Mouse (Mus musculus): ENCODE measurements around the gene Ripply1. TPM values are rescaled to one million over a fixed set of nuclear protein-coding genes. Genes with fewer than 3 reads are reported as not detected.
"Not testable (repeated sequence)": the region's sequence is repeated elsewhere in the genome, so short reads cannot be mapped to it uniquely, and the experiment has no call there.

Ripply1 gene
- polyA plus RNA-seq, 1 experiment from 2014 or later = not detected

DNA sequence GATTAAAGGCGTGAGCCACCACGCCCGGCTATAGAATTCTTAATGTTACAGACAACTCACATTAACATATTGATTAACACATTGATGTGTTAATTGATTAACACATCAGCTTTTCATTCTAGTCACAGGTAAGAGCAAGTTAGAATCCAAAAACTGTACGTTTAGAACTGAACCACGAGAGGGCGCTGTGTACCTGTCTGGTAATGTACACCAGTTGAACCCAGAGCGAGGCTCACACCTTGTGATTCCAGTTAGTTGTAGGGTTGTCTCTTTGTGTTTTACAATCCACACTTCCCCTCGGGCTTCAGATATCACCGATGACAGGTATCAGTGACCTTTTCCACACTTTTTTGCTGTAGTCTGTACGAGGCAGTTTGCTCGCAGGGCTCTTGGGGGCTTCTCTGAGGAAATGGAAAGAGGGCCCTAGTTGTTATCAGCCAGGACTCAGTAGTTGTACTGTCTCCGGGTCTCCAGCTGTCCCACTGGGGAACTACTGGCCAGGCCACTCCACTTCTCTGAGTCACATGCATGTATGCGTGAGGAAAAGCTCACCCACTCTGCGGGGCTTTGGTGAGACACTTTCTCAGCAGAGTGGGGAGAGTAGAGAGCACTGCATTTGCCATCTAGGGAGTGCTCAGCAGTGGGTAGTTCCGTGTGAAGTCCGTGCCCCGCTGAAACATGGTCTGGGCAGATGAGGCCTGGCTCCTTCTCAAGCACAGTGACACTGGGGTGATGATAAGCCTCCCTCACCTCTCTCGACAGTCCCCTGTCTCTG, 7.7 kb downstream of the Ripply1 start:
- DNase-seq (ENCODE audit: low spot score) (peak; percentile 68), ATAC-seq (replicated peaks; ENCODE audit: low FRiP score) (no peak)
- no peaks in the 10 kb centered on the region for H3K4me1 ChIP-seq (replicated peaks; ENCODE audit: control insufficient read depth, insufficient read depth, low read length)
- peaks cover 2% of the 10 kb centered on the region; the same call in 1 of the 2 replicates for H3K27me3 ChIP-seq (ENCODE audit: control insufficient read depth, insufficient read depth, low read length)
- no peak overlapping the region for H3K4me2 ChIP-seq (ENCODE audit: low read depth, low read length, severe bottlenecking)
- H3K9ac ChIP-seq (ENCODE audit: low read length) = no peak overlapping the region
- 30% methylated on average over 18 of the region's 18 CpGs for WGBS
- no peaks in the 10 kb centered on the region for H3K36me3 ChIP-seq (ENCODE audit: control insufficient read depth, insufficient read depth, low read length)
- no peak overlapping the region for H3K27ac ChIP-seq (ENCODE audit: low read depth, low read length)
- no peak overlapping the region for H3K4me3 ChIP-seq (ENCODE audit: low read depth, low read length)
- no peaks in the 10 kb centered on the region for H3K9me3 ChIP-seq (ENCODE audit: control insufficient read depth, low read length)

DNA sequence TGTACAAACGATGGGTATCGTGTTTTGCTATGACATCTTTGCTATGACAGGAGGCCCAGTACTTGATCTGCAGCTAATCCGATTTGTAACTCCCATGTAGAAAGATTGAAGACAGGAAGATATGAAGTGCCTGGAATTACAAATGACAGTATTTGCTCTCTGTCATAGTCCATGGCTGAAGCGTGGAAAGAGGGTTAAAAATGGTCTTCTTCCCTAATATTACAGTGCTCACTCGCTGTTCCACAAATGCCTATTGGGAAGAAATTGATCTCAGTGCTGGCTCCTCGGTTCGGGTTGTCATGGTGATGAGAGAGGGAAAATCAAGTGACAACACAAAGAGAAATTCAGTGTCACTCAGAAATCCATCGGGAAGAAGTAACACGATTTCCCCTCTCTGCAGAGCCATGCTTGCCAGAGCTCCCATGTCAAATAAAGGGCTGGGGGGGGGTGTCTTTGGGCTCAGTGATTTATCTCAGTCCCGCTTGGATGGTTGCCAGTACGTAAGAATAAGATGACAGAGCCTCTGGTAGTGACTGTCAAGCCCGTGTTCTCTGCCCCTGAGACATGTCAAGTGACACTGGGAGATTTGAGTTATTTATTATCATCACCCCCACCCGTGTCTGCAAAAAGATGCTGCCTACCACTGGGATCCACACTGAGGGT, 12.0 kb downstream of the Ripply1 start:
- Histone ChIP-seq H3K4me1 (replicated peaks; ENCODE audit: control insufficient read depth, insufficient read depth, low read length) (no peaks in the 10 kb centered on the region), H3K27ac (ENCODE audit: low read depth, low read length) (no peak overlapping the region), H3K4me2 (ENCODE audit: low read depth, low read length, severe bottlenecking) (no peak overlapping the region), H3K9me3 (ENCODE audit: control insufficient read depth, low read length) (no peaks in the 10 kb centered on the region), H3K27me3 (ENCODE audit: control insufficient read depth, insufficient read depth, low read length) (no peaks in the 10 kb centered on the region), H3K4me3 (ENCODE audit: low read depth, low read length) (no peak overlapping the region), H3K9ac (ENCODE audit: low read length) (no peak overlapping the region), H3K36me3 (ENCODE audit: control insufficient read depth, insufficient read depth, low read length) (no peaks in the 10 kb centered on the region)
- WGBS = 86% methylated on average over 13 of the region's 13 CpGs
- no peak for DNase-seq (ENCODE audit: low spot score)
- ATAC-seq (replicated peaks; ENCODE audit: low FRiP score) = no peak

DNA sequence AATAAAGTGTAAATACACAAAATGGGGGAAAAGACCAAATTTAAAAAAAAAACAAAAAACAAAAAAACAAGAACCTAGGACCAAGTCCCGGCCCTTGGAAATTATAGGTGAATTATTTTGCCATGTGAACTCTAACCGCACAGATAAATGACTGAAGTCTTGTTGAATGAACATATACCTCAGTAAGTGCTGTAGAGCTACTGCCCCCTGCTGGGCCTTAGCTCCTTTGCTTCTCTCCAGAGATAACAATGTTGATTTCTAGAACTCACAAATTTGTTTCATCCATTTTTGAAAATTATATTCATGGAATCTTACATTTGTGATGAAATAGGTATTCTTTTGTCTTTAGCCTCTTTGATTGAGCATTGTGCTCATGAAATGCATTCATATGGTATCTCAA, 19.6 kb downstream of the Ripply1 start:
- WGBS = 88% methylated on average over 2 of the region's 2 CpGs
- Histone ChIP-seq H3K27ac (ENCODE audit: low read depth, low read length) (no peak overlapping the region), H3K9me3 (ENCODE audit: control insufficient read depth, low read length) (no peaks in the 10 kb centered on the region), H3K4me3 (ENCODE audit: low read depth, low read length) (no peak overlapping the region), H3K36me3 (ENCODE audit: control insufficient read depth, insufficient read depth, low read length) (no peaks in the 10 kb centered on the region), H3K9ac (ENCODE audit: low read length) (no peak overlapping the region), H3K27me3 (ENCODE audit: control insufficient read depth, insufficient read depth, low read length) (no peaks in the 10 kb centered on the region), H3K4me1 (replicated peaks; ENCODE audit: control insufficient read depth, insufficient read depth, low read length) (no peaks in the 10 kb centered on the region), H3K4me2 (ENCODE audit: low read depth, low read length, severe bottlenecking) (no peak overlapping the region)
- ATAC-seq (replicated peaks; ENCODE audit: low FRiP score) (no peak), DNase-seq (ENCODE audit: low spot score) (no peak)

DNA sequence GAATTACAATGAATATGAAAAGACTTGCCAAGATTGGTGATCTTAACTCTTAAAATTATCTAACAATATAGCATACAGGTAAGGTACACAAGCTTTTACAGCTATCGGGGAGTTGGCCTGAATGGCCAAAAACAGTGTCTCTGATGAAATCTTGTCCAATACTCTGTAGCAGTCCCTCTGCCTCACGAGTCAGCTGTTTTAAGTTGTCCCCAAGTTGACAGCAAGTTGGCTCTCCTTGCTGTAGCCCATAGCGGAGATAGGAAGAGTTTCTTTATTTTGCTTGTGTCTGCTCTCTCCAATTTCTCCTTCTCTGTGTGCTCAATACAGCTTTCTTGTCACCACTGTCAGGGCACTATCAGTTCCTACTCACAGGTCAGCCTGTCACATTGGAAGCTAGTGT, 23.5 kb downstream of the Ripply1 start:
- not testable (repeated sequence) for ATAC-seq (replicated peaks; ENCODE audit: low FRiP score); H3K4me3 ChIP-seq (ENCODE audit: low read depth, low read length); DNase-seq (ENCODE audit: low spot score); H3K27me3 ChIP-seq (ENCODE audit: control insufficient read depth, insufficient read depth, low read length); H3K4me1 ChIP-seq (replicated peaks; ENCODE audit: control insufficient read depth, insufficient read depth, low read length); H3K9ac ChIP-seq (ENCODE audit: low read length); H3K9me3 ChIP-seq (ENCODE audit: control insufficient read depth, low read length); H3K27ac ChIP-seq (ENCODE audit: low read depth, low read length); H3K4me2 ChIP-seq (ENCODE audit: low read depth, low read length, severe bottlenecking); H3K36me3 ChIP-seq (ENCODE audit: control insufficient read depth, insufficient read depth, low read length)
- WGBS = 73% methylated on average over 3 of the region's 3 CpGs

DNA sequence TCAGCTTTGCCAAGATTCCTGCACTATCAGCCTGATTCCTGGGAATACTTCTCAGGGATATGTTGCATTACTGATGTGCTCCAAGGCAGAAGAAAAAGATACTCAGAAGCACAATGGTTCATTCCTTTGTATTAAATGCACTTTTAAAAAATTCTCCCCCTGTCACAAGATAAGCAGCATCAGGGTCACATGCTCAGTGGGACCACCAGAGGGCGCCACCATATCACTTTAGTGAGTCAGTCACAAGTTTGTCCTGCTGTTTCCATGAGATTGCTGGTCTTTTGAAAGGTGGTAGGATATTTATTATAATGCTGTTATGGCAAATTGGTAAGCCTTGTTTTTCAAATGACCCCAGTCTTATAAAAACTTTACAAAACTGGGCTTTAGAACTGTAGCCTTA, 30.3 kb downstream of the Ripply1 start:
- H3K9ac ChIP-seq (ENCODE audit: low read length) = no peak overlapping the region
- H3K4me2 ChIP-seq (ENCODE audit: low read depth, low read length, severe bottlenecking) = no peak overlapping the region
- no peak overlapping the region for H3K4me3 ChIP-seq (ENCODE audit: low read depth, low read length)
- no peak overlapping the region for H3K27ac ChIP-seq (ENCODE audit: low read depth, low read length)
- H3K27me3 ChIP-seq (ENCODE audit: control insufficient read depth, insufficient read depth, low read length) = 0 out of 2 replicates have a peak, but pooled peaks cover 2% of the 10 kb centered on the region
- H3K36me3 ChIP-seq (ENCODE audit: control insufficient read depth, insufficient read depth, low read length) = no peaks in the 10 kb centered on the region
- 0% methylated on average over 1 of the region's 1 CpGs for WGBS
- H3K9me3 ChIP-seq (ENCODE audit: control insufficient read depth, low read length) = no peaks in the 10 kb centered on the region
- ATAC-seq (replicated peaks; ENCODE audit: low FRiP score) = no peak
- DNase-seq (ENCODE audit: low spot score) = peak; percentile 67
- no peaks in the 10 kb centered on the region for H3K4me1 ChIP-seq (replicated peaks; ENCODE audit: control insufficient read depth, insufficient read depth, low read length)

DNA sequence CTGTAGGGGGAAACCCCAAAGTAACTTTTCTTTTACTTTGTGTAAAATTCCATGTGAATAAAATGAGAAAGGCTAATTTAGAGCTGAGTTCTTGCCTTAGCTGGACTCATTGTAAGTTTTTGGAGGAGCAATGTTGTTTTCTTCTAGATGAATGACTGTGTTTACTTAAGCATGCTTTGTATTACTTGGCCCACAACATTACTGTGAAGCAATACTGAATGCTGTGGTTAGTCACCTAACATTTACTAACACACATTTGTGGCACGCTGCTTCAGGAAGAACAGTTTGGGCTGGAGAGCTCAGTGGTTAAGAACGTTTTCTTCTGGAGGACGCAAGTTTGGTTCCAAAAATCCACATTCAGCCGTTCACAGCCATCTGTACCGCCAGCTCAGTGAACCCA, 45.1 kb downstream of the Ripply1 start:
- Histone ChIP-seq H3K9ac (ENCODE audit: low read length) (no peak overlapping the region), H3K4me2 (ENCODE audit: low read depth, low read length, severe bottlenecking) (no peak overlapping the region), H3K27ac (ENCODE audit: low read depth, low read length) (no peak overlapping the region), H3K9me3 (ENCODE audit: control insufficient read depth, low read length) (no peaks in the 10 kb centered on the region), H3K27me3 (ENCODE audit: control insufficient read depth, insufficient read depth, low read length) (no peaks in the 10 kb centered on the region; the same call in 1 of the 2 replicates), H3K36me3 (ENCODE audit: control insufficient read depth, insufficient read depth, low read length) (no peaks in the 10 kb centered on the region), H3K4me1 (replicated peaks; ENCODE audit: control insufficient read depth, insufficient read depth, low read length) (no peaks in the 10 kb centered on the region), H3K4me3 (ENCODE audit: low read depth, low read length) (no peak overlapping the region)
- WGBS = 89% methylated on average over 5 of the region's 5 CpGs
- no peak for DNase-seq (ENCODE audit: low spot score)
- no peak for ATAC-seq (replicated peaks; ENCODE audit: low FRiP score)

DNA sequence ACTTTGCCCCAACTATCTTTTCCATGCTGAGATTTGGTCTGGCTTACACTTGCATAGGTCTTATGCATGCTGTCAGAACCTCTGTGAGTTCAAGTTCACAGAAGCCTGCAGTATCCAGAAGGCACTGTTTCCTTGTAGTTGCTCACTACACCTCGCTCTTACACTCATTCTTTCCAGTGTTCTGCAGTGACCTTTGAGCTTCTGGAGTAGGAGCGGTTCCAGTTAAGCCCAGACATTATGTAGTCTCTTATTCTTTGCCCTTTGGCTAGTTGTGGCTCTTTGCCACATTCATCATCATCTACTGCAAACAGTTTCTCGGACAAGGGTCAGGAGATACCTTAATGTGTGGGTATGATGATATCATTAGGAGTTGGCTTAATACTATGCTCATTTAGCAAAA, 51.6 kb downstream of the Ripply1 start:
- no peak overlapping the region for H3K4me2 ChIP-seq (ENCODE audit: low read depth, low read length, severe bottlenecking)
- no peaks in the 10 kb centered on the region for H3K4me1 ChIP-seq (replicated peaks; ENCODE audit: control insufficient read depth, insufficient read depth, low read length)
- no peaks in the 10 kb centered on the region for H3K36me3 ChIP-seq (ENCODE audit: control insufficient read depth, insufficient read depth, low read length)
- ATAC-seq (replicated peaks; ENCODE audit: low FRiP score) (no peak), DNase-seq (ENCODE audit: low spot score) (no peak)
- H3K9me3 ChIP-seq (ENCODE audit: control insufficient read depth, low read length) = no peaks in the 10 kb centered on the region
- H3K27me3 ChIP-seq (ENCODE audit: control insufficient read depth, insufficient read depth, low read length) = no peaks in the 10 kb centered on the region
- no peak overlapping the region for H3K4me3 ChIP-seq (ENCODE audit: low read depth, low read length)
- H3K9ac ChIP-seq (ENCODE audit: low read length) = no peak overlapping the region
- WGBS = 86% methylated on average over 3 of the region's 3 CpGs
- no peak overlapping the region for H3K27ac ChIP-seq (ENCODE audit: low read depth, low read length)

Data from forebrain, embryonic 11.5 days (tissue).